Mouse (Mus musculus): ENCODE data around the gene Prkab1.

The Prkab1 gene

GRCm38 (mm10) chr5:116019371-116019770 is 4.9 kb downstream of the Prkab1 start:
- in situ Hi-C loops (cut with MboI; ENCODE audit: low sequenced_read_pairs), result no loop called here

GRCm38 (mm10) chr5:116018784-116019183 is 5.5 kb downstream of the Prkab1 start:
- in situ Hi-C loops (cut with MboI; ENCODE audit: low sequenced_read_pairs), result no loop called here

- in situ Hi-C loops (cut with MboI; ENCODE audit: low sequenced_read_pairs), result no loop called here
These were observed 6.1 kb downstream of the Prkab1 start for GRCm38 (mm10) chr5:116018196-116018595.

- in situ Hi-C loops (cut with MboI; ENCODE audit: low sequenced_read_pairs), result no loop called here
These were observed 6.9 kb downstream of the Prkab1 start for GRCm38 (mm10) chr5:116017391-116017790.

GRCm38 (mm10) chr5:116016542-116016941 is 7.8 kb downstream of the Prkab1 start:
- in situ Hi-C loops (cut with MboI; ENCODE audit: low sequenced_read_pairs), result no loop called here

- in situ Hi-C loops (cut with MboI; ENCODE audit: low sequenced_read_pairs), result no loop called here
These were observed 10.1 kb downstream of the Prkab1 start for GRCm38 (mm10) chr5:116014237-116014636.

- in situ Hi-C loops (cut with MboI; ENCODE audit: low sequenced_read_pairs), result no loop called here
These were observed 10.5 kb downstream of the Prkab1 start for GRCm38 (mm10) chr5:116013821-116014220.

- in situ Hi-C loops (cut with MboI; ENCODE audit: low sequenced_read_pairs), result no loop called here
These were observed 11.8 kb downstream of the Prkab1 start for GRCm38 (mm10) chr5:116012503-116012902.

GRCm38 (mm10) chr5:116011700-116012099 is 12.6 kb downstream of the Prkab1 start:
- in situ Hi-C loops (cut with MboI; ENCODE audit: low sequenced_read_pairs), result no loop called here

- in situ Hi-C loops (cut with MboI; ENCODE audit: low sequenced_read_pairs), result no loop called here
These were observed 14.3 kb downstream of the Prkab1 start for GRCm38 (mm10) chr5:116009884-116010627.

GRCm38 (mm10) chr5:116009091-116009851 is 15.0 kb downstream of the Prkab1 start:
- in situ Hi-C loops (cut with MboI; ENCODE audit: low sequenced_read_pairs), result no loop called here

- in situ Hi-C loops (cut with MboI; ENCODE audit: low sequenced_read_pairs), result no loop called here
These were observed 16.6 kb downstream of the Prkab1 start for GRCm38 (mm10) chr5:116007723-116008122.

GRCm38 (mm10) chr5:116006324-116007099 is 17.8 kb downstream of the Prkab1 start:
- in situ Hi-C loops (cut with MboI; ENCODE audit: low sequenced_read_pairs), result no loop called here

- in situ Hi-C loops (cut with MboI; ENCODE audit: low sequenced_read_pairs), result no loop called here
These were observed 20.0 kb downstream of the Prkab1 start for GRCm38 (mm10) chr5:116004271-116004670.

GRCm38 (mm10) chr5:116003825-116004224 is 20.5 kb downstream of the Prkab1 start:
- in situ Hi-C loops (cut with MboI; ENCODE audit: low sequenced_read_pairs), result no loop called here

- in situ Hi-C loops (cut with MboI; ENCODE audit: low sequenced_read_pairs), result no loop called here
These were observed 21.2 kb downstream of the Prkab1 start for GRCm38 (mm10) chr5:116003154-116003553.

- in situ Hi-C loops (cut with MboI; ENCODE audit: low sequenced_read_pairs), result no loop called here
These were observed 26.9 kb downstream of the Prkab1 start for GRCm38 (mm10) chr5:115997376-115997775.

GRCm38 (mm10) chr5:115994101-115994500 is 30.2 kb downstream of the Prkab1 start:
- in situ Hi-C loops (cut with MboI; ENCODE audit: low sequenced_read_pairs), result no loop called here

GRCm38 (mm10) chr5:115991717-115992116 is 32.6 kb downstream of the Prkab1 start:
- in situ Hi-C loops (cut with MboI; ENCODE audit: low sequenced_read_pairs), result no loop called here

- in situ Hi-C loops (cut with MboI; ENCODE audit: low sequenced_read_pairs), result no loop called here
These were observed 37.0 kb downstream of the Prkab1 start for GRCm38 (mm10) chr5:115987284-115987683.

GRCm38 (mm10) chr5:115985101-115985500 is 39.2 kb downstream of the Prkab1 start:
- in situ Hi-C loops (cut with MboI; ENCODE audit: low sequenced_read_pairs), result no loop called here
